Mouse (Mus musculus) retina, postnatal 1 day (tissue): ENCODE results near the gene Fxyd7.

Experiments
- DNase-seq: peaks from one replicate; pipeline ENCODE4 v3.0.0-alpha.2; 2012

Gene Fxyd7

GRCm38 (mm10) chr7:31049846-31050281 is 1.4 kb downstream of the Fxyd7 start:
- peak; percentile 70 for DNase-seq

GRCm38 (mm10) chr7:31049135-31049845 is 2.0 kb downstream of the Fxyd7 start:
- DNase-seq: peak; percentile 80

- DNase-seq: no peak
Measured at GRCm38 (mm10) chr7:31042431-31042910, 8.8 kb downstream of the Fxyd7 start, which contains the start of gene Fxyd5. TSS of gene Fxyd5 (minus strand) at chr7:31042481.

GRCm38 (mm10) chr7:31041662-31042315 is 9.5 kb downstream of the Fxyd7 start:
- no peak for DNase-seq

GRCm38 (mm10) chr7:31041023-31041407 is 10.3 kb downstream of the Fxyd7 start:
- no peak for DNase-seq

GRCm38 (mm10) chr7:31040281-31041022 is 10.8 kb downstream of the Fxyd7 start:
- no peak for DNase-seq

- DNase-seq: no peak
Measured at GRCm38 (mm10) chr7:31039011-31039410, 12.3 kb downstream of the Fxyd7 start.

- no peak for DNase-seq
Measured at GRCm38 (mm10) chr7:31037675-31038074, 13.6 kb downstream of the Fxyd7 start.

GRCm38 (mm10) chr7:31036917-31037316 is 14.3 kb downstream of the Fxyd7 start:
- DNase-seq: no peak

- DNase-seq: no peak
Measured at GRCm38 (mm10) chr7:31035291-31035690, 16.0 kb downstream of the Fxyd7 start.

- DNase-seq: no peak
Measured at GRCm38 (mm10) chr7:31034789-31035188, 16.5 kb downstream of the Fxyd7 start.

GRCm38 (mm10) chr7:31033409-31034165 is 17.7 kb downstream of the Fxyd7 start:
- no peak for DNase-seq

- no peak for DNase-seq
Measured at GRCm38 (mm10) chr7:31031731-31032130, 19.5 kb downstream of the Fxyd7 start.

GRCm38 (mm10) chr7:31030717-31031116 is 20.6 kb downstream of the Fxyd7 start:
- no peak for DNase-seq

GRCm38 (mm10) chr7:31028609-31029008 is 22.7 kb downstream of the Fxyd7 start:
- DNase-seq: no peak

GRCm38 (mm10) chr7:31017104-31017901 is 34.0 kb downstream of the Fxyd7 start:
- DNase-seq: peak; percentile 52

GRCm38 (mm10) chr7:31012971-31013370 is 38.3 kb downstream of the Fxyd7 start:
- no peak for DNase-seq

GRCm38 (mm10) chr7:31008889-31009288 is 42.4 kb downstream of the Fxyd7 start:
- DNase-seq: no peak

GRCm38 (mm10) chr7:31008175-31008574 is 43.1 kb downstream of the Fxyd7 start:
- DNase-seq: no peak

GRCm38 (mm10) chr7:31007775-31008174 is 43.5 kb downstream of the Fxyd7 start:
- DNase-seq: no peak

GRCm38 (mm10) chr7:31002650-31003049 is 48.6 kb downstream of the Fxyd7 start:
- DNase-seq: no peak

GRCm38 (mm10) chr7:31000505-31001020 is 50.7 kb downstream of the Fxyd7 start:
- DNase-seq: peak; percentile 86
